Mouse (Mus musculus) G1E-ER4 (cell line): ENCODE measurements around the gene Gm1043. TPM values are rescaled to one million over a fixed set of nuclear protein-coding genes. Genes with fewer than 3 reads are reported as not detected.

Experiments
- GATA1 ChIP-seq: IDR thresholded peaks from one replicate; pipeline ENCODE4 v1.8.0; 2012; ENCODE audit warnings: low read length, inconsistent platforms
- polyA plus RNA-seq: library from polyadenylated mRNA; stranded (reverse); fragments of >175 nt; gene quantifications from 2 replicates; pipeline ENCODE4 v1.2.3, GENCODE M21; 2012

The Gm1043 gene
- polyA plus RNA-seq, 1 experiment: not detected

DNA sequence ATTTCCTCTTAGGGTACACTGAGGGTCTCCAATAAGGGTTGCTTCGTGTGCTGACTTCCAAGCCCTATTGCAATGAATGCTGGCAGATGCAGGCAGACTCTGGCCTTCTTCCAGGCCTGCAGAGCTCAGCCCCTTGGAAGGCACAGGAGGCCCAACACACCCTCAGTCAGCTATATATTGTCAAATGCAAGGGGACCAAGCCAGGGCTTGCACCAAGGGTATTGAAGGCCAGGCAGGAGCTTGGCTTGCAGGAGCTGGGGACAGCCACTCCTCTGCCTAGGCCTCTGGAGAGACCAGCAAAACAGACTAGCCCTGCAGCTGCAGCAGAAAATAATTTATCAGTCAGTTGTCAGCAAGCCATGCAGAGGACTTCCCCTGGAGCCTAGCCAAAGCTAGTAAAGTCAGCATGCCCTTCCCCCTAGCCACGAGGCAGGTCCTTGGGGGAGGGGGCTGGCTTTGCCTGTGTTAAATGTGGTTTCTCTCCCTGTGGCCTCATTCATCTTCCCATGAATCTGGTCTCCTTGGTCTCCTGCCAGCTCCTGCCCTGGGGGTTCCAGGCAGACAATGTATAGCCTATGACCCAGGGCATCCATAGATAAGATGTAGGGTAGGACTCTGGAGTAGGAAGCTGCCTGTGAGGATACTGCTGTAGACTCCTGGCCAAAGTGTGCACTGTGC lies 113.0 kb downstream of the Gm1043 start:
- TF ChIP-seq GATA1: no peak

DNA sequence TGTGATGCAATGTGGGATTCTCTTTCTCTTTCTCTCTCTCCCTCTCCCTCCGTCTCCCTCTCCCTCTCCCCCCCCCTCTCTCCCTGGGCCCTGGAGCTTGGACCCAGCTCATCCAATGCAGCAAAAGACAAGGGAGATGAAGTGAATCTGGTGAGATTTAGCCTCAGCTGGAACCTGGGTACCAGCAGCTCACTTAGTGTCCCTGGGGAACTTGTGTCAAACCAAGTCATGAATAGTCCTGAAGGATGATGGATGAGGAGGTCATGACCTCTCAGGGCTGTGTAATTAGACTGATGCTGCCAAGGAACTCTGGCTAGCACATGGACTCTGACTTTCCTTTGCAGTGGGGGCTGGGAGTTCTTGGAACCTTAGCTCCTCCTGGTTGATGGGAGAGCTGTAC lies 117.1 kb downstream of the Gm1043 start:
- TF ChIP-seq GATA1: no peak

DNA sequence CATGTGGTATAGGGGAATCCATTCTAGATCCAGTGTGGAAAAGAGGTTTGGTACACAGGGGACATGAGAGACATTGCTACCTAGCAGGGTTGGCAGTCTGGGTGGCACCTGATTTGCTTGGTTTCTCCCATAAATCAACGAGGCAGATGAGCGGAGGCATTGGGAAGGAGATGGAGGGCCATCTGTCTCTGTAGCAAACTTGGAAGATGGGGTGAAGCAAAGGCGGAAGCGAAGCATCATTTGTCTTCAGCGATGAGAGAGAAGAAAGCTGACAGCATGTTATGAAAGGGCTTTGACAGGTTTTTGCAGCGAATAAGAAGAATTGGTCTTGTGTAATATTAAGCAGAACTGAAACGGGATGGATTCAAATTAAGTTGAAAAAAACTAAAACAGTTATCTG lies 119.7 kb downstream of the Gm1043 start:
- TF ChIP-seq GATA1: no peak

DNA sequence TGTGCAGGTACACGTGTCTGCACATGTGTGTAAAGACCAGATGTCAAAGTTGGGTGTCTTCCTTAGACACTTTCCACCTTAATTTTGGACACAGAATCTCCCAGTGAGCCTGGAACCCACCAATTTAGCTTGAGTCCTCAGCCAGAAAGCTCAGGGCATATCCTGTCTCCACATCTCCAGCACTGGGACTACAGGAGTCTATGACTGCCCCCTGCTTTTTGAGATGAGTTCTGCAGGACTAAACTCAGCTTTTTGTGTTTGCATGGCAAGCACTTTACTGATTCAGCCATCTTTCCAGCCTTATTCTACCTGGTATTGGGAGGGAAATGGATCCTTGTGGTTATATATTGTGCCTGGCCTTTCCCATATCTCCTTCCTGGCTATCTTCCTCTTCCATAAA lies 120.2 kb downstream of the Gm1043 start:
- no peak for TF ChIP-seq GATA1

DNA sequence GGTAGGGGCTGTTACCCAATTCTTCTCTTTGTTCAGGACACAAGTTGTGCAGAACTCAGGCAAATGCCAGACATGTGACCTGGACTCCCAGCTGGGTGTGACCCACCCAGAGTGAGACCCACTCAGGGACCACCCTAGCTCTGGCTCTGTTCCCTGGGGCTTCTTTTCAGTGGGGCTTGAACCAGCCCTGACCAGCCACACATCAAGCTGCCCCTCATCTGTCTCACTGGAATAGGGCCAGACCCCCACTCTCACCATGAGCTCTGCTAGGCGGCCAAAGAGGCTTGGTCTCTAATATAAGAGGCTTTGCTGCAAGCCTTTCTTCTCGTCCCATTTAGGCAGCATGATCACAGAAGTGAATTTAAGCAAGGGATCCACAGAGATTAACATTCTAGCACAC lies 121.2 kb downstream of the Gm1043 start:
- no peak for TF ChIP-seq GATA1

DNA sequence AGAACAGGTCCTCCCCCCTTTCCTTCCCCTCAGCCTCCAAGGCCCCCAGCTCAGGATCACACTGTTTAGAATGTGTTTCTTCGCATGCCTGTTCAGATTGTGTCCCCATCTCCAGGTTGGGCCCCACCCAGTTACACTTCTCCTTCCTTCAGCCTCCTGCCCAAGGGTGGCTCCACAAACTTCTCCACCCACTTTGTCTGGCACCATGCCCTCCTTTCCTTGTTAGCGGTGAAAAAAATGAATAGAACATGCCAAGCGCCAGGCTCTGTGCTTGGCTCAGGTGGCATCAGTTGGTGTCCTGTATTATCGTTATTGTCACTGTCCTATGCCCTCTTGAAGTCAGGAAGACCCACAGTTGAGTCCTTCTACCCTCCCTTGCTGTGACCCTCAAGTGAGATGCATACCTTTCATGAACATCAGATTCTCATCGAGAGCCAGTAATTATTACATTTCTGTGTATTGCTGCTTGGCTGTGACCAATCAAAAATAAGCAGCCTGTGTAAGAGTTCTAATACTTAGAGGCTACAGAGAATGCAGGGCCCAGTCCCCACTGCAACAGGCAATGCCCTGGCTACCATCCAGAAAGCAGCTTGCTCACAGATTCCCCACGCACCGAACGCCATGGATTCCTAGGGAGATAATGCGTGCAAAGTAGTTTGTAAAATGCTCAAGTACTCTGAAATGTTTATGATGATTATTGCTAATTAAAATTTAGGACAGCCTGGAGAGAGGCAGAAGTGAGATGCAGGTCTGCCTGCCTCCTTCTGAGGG lies 128.0 kb downstream of the Gm1043 start:
- no peak for TF ChIP-seq GATA1

DNA sequence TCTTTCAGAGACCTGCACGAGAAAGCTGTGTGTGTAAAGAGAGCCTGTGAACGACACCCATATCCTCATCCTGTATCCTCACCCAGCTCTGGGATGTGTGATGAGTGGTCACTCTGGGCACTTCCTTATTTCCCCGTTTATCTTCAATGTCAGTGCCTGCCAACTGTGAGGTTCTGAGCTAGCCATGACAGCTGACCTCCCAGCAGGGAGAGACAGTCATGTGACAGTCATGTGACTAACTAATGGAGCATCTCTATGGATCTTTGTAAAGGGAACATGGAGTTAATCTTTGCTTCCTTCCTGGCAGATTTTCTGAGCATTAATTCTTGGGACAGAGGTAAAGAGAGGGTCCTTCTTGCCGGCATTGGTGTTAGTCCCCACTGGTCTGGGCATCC lies 128.5 kb downstream of the Gm1043 start:
- no peak for TF ChIP-seq GATA1

DNA sequence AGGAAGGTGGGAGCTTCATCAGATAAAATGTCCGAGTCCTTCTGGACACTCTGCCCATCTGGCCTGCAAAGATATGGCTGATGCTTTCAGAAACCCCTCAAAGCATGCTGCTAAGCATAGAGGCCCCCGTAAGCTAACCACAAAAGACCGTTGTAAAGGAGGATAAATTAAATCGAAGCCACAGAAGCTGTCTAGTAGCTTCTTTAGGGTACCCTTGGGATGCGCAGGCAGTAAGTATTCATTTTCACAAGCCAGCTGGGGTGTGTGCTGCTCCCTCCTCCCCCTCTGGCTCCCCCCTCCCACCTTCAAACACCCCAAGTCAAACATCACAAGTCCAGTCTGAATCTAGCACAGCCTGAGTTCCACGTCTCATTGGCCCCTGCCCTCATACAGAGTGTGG lies 129.4 kb downstream of the Gm1043 start:
- no peak for TF ChIP-seq GATA1

DNA sequence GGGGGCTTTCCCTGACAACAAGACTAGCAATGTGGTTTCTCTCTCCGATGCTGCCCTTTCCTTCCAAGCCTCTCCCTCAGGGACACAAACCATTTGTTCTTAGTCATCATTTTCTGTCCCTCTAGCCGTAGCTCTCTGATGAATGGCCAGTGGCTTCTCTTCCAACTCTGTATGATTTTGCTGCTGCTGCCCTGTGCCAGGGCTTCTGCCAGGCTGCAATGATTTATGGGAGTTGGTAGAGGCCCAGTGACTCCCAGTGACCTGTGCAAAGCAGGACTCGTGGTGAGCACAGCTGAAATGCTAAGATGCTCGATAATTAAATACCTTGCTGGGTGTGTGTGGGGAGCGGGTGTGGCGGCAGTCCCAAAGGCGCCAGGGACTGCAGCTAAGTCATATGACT lies 130.1 kb downstream of the Gm1043 start:
- TF ChIP-seq GATA1: no peak

DNA sequence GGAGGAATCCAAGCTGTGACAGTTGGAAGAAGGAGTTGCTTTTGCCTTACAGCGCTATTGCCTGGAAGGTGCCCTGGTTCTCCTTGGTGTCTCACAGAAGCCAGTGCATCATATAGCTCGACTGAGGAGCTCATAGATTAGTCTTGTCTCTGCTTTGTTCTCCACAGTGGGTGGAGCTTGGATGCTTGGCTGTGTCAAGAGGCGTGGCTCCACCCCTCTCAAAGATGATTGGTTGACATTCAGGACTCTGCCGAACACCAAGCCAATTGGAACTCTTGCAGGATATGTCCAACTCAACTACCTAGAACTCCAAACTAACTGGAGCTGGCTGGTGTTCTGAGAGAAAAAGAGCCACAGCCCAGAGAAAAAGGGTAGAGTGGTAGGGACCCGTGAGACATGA lies 134.4 kb downstream of the Gm1043 start:
- TF ChIP-seq GATA1: no peak

DNA sequence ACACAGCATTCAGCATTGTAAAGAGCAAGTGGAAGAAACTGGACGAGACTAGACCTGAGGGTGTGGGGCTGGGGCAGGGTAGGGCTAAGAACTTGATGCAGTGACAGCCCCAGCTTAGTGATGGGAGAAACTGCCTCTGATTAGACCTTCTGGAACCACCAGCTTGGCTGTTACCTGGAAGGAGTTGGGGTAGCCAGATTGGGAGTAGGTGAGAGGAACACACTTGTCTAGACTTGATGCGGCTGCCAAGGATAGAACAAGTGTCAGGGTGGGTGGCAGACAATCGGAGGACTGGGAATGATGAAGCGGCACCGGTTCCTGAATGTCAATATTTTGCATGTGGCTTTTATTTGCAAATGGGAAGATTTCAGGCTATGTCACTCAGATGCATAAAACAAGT lies 135.4 kb downstream of the Gm1043 start:
- no peak for TF ChIP-seq GATA1

DNA sequence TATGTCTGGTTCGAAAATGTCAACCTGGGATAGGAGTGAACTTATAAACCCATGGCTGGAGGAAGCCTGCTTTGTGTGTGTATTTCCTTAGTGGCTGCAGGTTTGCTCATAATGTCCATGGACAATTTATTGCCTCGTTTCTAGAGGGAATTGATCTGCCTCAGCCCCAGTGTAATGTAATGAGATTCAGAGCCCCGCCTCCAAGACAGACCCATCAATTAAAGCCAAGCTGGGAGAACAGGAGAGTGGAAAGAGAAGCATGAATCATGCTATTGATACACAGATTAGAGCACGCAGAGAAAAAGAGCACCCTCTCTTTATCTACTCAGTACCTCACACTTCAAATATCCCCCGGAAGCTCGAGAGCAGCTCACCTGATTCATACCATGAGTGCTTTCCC lies 136.4 kb downstream of the Gm1043 start:
- TF ChIP-seq GATA1: no peak

DNA sequence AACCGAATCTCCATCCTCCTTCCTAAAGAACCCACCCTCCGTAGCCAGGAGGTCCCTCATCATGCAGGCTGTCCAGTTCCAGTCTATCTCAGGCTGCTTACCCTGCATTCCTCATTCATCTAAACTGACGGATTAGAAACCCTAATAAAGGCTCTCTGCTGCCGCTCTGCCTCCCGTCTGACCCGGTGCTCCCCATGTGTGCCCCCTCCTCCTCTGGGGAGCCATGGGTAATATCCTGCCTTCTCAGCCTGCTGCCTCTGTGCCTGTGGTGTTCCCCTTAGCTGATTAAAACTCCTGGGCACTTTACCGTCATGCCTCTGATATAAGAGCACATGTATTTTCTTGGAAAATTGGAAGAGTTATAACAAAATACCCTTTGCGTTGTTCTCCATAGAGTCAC lies 137.1 kb downstream of the Gm1043 start:
- TF ChIP-seq GATA1: no peak

DNA sequence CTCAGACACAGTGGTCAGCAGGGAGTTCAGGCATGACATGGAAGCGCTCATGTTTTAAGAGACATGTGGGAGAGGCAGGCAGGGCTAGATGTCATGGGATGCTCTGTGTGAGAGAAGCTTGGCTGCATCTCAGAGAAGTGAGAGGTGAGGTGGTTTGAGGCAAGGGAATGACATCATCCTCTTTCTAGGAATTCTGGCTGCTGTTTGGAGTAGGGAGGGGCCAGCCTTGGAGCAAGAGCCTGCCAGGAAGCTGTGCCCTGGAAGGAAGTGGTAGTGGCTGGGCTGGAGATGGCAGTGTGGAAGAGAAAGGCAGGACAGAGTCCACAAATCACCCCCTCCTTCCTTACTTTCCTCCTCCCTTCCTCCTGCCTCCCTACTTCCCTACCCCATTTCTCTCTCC lies 140.5 kb downstream of the Gm1043 start:
- TF ChIP-seq GATA1: no peak

DNA sequence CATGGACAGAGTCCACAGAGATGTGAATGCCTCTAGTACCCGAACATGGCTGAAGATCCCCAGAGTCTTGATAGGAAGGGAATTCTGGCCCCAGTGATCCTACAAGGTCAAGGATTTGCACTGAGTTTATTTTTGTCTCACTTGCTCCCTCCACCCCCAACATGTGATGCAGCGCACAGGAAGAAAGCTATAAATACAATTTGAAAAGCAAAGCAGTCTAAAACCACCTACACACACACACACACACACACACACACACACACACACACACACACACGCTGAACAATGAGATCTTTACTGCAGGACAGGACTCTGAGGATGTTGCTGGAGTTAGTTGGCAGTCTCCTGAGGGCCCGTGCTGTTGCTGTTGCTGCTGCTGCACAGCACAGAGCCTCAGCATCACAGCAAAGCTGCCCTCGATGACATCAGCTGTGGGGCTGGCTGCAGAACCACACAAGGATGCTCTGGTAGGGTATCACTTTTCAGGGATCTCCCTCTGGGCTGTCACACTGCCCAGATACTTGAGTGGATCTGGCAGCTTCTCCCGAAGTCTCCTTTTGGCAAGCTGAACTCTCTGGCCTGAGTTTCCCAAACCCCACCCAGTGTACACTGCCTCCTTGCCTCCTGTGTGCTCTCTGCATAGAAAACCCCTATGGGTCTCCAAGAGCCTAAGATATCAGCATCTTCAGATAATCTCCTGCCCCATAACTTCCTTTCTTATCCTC lies 142.9 kb downstream of the Gm1043 start:
- no peak for TF ChIP-seq GATA1

DNA sequence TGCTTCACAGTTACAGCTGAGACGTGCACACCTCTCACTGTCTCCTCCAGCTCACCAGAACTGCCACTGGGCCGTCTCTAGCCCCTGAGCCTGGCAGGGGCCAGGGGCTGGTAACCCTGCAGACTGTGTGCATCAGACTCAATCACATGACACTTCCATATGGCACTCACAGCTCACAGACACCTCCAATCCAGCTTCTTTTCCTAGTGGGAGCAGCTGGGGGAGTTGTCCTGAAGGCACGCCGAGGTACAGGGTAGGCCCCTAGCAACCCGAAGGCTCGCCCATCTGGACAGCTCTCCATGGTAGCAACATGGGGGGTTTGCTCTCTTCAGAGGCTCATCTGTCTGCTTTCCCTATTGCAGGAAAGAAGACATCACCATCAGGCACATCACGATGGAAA lies 143.7 kb downstream of the Gm1043 start:
- no peak for TF ChIP-seq GATA1

DNA sequence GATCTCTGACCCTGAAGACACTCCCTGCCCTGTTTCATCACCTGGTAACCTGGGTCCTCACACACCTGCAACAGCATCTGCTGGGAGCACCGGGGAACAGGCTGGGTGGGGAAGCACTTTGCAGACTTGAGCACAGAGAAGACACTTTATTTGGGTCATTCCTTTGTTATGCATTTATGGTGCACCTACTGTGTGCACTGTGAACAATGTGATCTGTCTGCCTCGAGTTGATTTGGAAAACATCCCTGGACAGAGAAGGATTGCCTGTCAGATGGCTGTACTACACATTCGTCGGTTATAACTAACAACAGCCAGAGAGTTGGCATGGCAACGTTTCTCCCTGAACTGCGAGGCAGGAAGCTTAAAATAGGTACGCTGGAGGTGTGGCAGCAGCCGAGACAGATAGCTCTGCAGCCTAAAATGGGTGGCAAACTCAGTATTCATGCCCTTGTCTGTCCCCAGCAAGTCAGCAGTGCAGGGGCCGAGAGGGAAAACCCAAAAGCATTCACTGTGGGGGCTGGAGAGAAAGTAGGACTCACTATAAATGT lies 147.9 kb downstream of the Gm1043 start:
- TF ChIP-seq GATA1: no peak
